Mouse (Mus musculus): ENCODE results near the gene Rnaseh2a.

- peak; percentile 57; the same call in 1 of the 2 replicates for TF ChIP-seq CTCF (IDR thresholded peaks at IDR 0.05; ENCODE audit: control insufficient read depth, insufficient read depth, insufficient replicate concordance, low read depth, low read length)
- TF ChIP-seq POLR2A (IDR thresholded peaks at IDR 0.05; ENCODE audit: control insufficient read depth, low read depth, low read length): no peak
Observed at GRCm38 (mm10) chr8:84975434-84975833, 5.9 kb upstream of the Rnaseh2a start.
